Mouse (Mus musculus): Measurements from ENCODE around the gene Iqub.

Gene Iqub

GRCm38 (mm10) chr6:24514552-24515284 lies at the start of gene Iqub:
Gene Iqub (minus strand): TSS chr6:24515067.
- peak; percentile 64 to 72 for DNase-seq

- peak; percentile 54 to 64 for DNase-seq
These were observed 49.2 kb upstream of the Iqub start for GRCm38 (mm10) chr6:24564081-24564480.

GRCm38 (mm10) chr6:24555488-24555887 lies 40.6 kb upstream of the Iqub start:
- no peak for DNase-seq

GRCm38 (mm10) chr6:24554427-24555086 lies 39.7 kb upstream of the Iqub start:
- DNase-seq: no peak

GRCm38 (mm10) chr6:24552046-24552445 lies 37.2 kb upstream of the Iqub start:
- no peak for DNase-seq

- no peak for DNase-seq
These were observed 34.9 kb upstream of the Iqub start for GRCm38 (mm10) chr6:24549801-24550200.

GRCm38 (mm10) chr6:24546716-24547420 lies 32.0 kb upstream of the Iqub start:
- no peak for DNase-seq

GRCm38 (mm10) chr6:24543119-24543591 lies 28.3 kb upstream of the Iqub start:
- DNase-seq: peak; percentile 31 to 71

GRCm38 (mm10) chr6:24542393-24542792 lies 27.5 kb upstream of the Iqub start:
- DNase-seq: peak in 1 of 2 experiments; percentile 19

- DNase-seq: no peak
These were observed 25.2 kb upstream of the Iqub start for GRCm38 (mm10) chr6:24540106-24540505.

- no peak for DNase-seq
These were observed 23.6 kb upstream of the Iqub start for GRCm38 (mm10) chr6:24538435-24538834.

- no peak for DNase-seq
These were observed 17.9 kb upstream of the Iqub start for GRCm38 (mm10) chr6:24532804-24533203.

GRCm38 (mm10) chr6:24530711-24531420 lies 16.0 kb upstream of the Iqub start:
- DNase-seq: peak in 1 of 2 experiments; percentile 33

GRCm38 (mm10) chr6:24530166-24530565 lies 15.3 kb upstream of the Iqub start:
- peak; percentile 74 to 75 for DNase-seq

- no peak for DNase-seq
These were observed 13.1 kb upstream of the Iqub start, which contains the start of gene Asb15 for GRCm38 (mm10) chr6:24528064-24528243. Gene Asb15 (plus strand): TSS chr6:24528144.

GRCm38 (mm10) chr6:24527155-24528063 lies 12.5 kb upstream of the Iqub start, which contains the start of gene Ndufa5:
Gene Ndufa5 (minus strand): TSS chr6:24528013.
- peak; percentile 94 for DNase-seq

GRCm38 (mm10) chr6:24525705-24526104 lies 10.8 kb upstream of the Iqub start:
- no peak for DNase-seq

GRCm38 (mm10) chr6:24516197-24516596 lies 1.3 kb upstream of the Iqub start:
- peak; percentile 24 to 48 for DNase-seq

GRCm38 (mm10) chr6:24504141-24504540 lies 10.7 kb downstream of the Iqub start:
- no peak for DNase-seq

- peak; percentile 17 to 31 for DNase-seq
These were observed 24.5 kb downstream of the Iqub start for GRCm38 (mm10) chr6:24490341-24490740.

- DNase-seq: no peak
These were observed 28.3 kb downstream of the Iqub start for GRCm38 (mm10) chr6:24486530-24486929.

- no peak for DNase-seq
These were observed 44.2 kb downstream of the Iqub start for GRCm38 (mm10) chr6:24470571-24471132.
